Mouse (Mus musculus) heart, adult 2 months (tissue): ENCODE results near the gene Yif1b. TPM values are rescaled to one million over a fixed set of nuclear protein-coding genes. Genes with fewer than 3 reads are reported as not detected.

Experiments
- DNase-seq, 2 experiments: peaks; one replicate each; pipeline ENCODE4 v3.0.0; 2021
- H3K27ac ChIP-seq: fragments of 200-600 bp; 2 replicates; pipeline ENCODE4 v1.8.1; 2022
- H3K27me3 ChIP-seq: fragments of 200-500 bp; 2 replicates; pipeline ENCODE4 v1.6.1; 2012; ENCODE audit warnings: mild to moderate bottlenecking, low read length, inconsistent platforms, mixed read lengths; ENCODE audit not compliant: control insufficient read depth, insufficient read depth
- H3K36me3 ChIP-seq: fragments of 200-500 bp; 2 replicates; pipeline ENCODE4 v1.6.1; 2012; ENCODE audit warnings: low read length, inconsistent platforms; ENCODE audit not compliant: control insufficient read depth, insufficient read depth
- H3K4me1 ChIP-seq: fragments of 200-500 bp; 2 replicates; pipeline ENCODE4 v1.6.1; 2011; ENCODE audit warnings: low read length; ENCODE audit not compliant: control insufficient read depth, insufficient read depth
- H3K4me3 ChIP-seq: fragments of 200-600 bp; 2 replicates; pipeline ENCODE4 v1.8.1; 2022
- H3K79me2 ChIP-seq: fragments of 200-500 bp; replicated peaks from 2 replicates; pipeline ENCODE4 v1.6.1; 2012; ENCODE audit warnings: mild to moderate bottlenecking, inconsistent platforms, low read length, moderate library complexity, mixed read lengths; ENCODE audit not compliant: control insufficient read depth, insufficient read depth
- H3K9ac ChIP-seq: fragments of 200-500 bp; 2 replicates; pipeline ENCODE4 v1.6.1; 2012; ENCODE audit warnings: low read depth, mild to moderate bottlenecking, control low read depth, inconsistent platforms, low read length, mixed read lengths
- CTCF ChIP-seq: fragments of 200-600 bp; IDR thresholded peaks from 2 replicates; pipeline ENCODE4 v1.8.1; 2022; ENCODE audit warnings: antibody characterized with exemption, mild to moderate bottlenecking, moderate library complexity
- EP300 ChIP-seq: fragments of 200-500 bp; IDR thresholded peaks from 2 replicates; pipeline ENCODE4 v1.6.1; 2011; ENCODE audit warnings: low read depth, low read length, control low read depth; ENCODE audit not compliant: insufficient read depth
- POLR2A ChIP-seq: fragments of 200-500 bp; IDR thresholded peaks from 2 replicates; pipeline ENCODE4 v1.6.1; 2011; ENCODE audit warnings: mild to moderate bottlenecking, low read depth, low read length, control low read depth; ENCODE audit not compliant: insufficient read depth
- WGBS: fragments of 180-500 bp; shearing (Covaris S2); methylation state at CpG from one replicate; pipeline ENCODE4 v1.1.7; 2018; 5-methylcytosine and 5-hydroxymethylcytosine counted together
- intact Hi-C: fragments of 180-260 bp; cut with DNase I; formaldehyde crosslinking; loops from one replicate; pipeline ENCODE4 v1.15.1; 2025
- polyA plus RNA-seq: library from polyadenylated mRNA; depleted of rRNA; stranded (reverse); fragments of >200 nt; gene quantifications from 2 replicates; pipeline ENCODE4 v1.2.3, GENCODE M21; 2012
- total RNA-seq, 2 experiments: library from RNA; stranded (reverse); gene quantifications; 2 replicates each; pipeline ENCODE4 v1.2.3; 2021

Gene Yif1b
- total and polyA plus RNA-seq, 3 experiments = 63.6 to 138 (median 74.6) TPM

DNA sequence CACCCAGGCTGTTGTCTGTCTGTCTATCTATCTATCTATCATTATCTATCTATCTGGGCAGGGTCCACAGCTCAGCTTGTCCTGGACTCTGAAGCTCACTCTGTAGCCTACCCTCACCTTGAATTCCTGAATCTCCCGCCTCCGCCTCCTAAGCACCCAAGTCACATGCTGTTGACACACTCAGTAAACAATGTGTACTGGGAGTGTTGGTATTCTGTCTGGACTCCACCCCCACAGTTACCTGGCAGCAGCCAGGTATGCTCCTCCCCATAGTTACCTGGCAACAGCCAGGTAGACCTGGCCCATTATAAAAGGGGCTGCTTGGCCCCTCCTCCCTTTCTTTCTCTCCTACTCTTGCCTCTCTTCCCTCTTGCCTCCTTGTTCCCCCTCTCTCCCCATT, 50.0 kb downstream of the Yif1b start:
- Histone ChIP-seq H3K36me3 (no peaks in the 10 kb centered on the region), H3K79me2 (no peaks in the 10 kb centered on the region), H3K4me3 (no peak overlapping the region), H3K9ac (no peak overlapping the region), H3K4me1 (peaks cover 2% of the 10 kb centered on the region; the same call in 1 of the 2 replicates), H3K27me3 (no peaks in the 10 kb centered on the region), H3K27ac (no peak overlapping the region)
- 96% methylated on average over 2 of the region's 2 CpGs for WGBS
- TF ChIP-seq CTCF = no peak
- TF ChIP-seq POLR2A = no peak
- no peak for TF ChIP-seq EP300
- no peak for DNase-seq
- intact Hi-C loops = no loop called here

DNA sequence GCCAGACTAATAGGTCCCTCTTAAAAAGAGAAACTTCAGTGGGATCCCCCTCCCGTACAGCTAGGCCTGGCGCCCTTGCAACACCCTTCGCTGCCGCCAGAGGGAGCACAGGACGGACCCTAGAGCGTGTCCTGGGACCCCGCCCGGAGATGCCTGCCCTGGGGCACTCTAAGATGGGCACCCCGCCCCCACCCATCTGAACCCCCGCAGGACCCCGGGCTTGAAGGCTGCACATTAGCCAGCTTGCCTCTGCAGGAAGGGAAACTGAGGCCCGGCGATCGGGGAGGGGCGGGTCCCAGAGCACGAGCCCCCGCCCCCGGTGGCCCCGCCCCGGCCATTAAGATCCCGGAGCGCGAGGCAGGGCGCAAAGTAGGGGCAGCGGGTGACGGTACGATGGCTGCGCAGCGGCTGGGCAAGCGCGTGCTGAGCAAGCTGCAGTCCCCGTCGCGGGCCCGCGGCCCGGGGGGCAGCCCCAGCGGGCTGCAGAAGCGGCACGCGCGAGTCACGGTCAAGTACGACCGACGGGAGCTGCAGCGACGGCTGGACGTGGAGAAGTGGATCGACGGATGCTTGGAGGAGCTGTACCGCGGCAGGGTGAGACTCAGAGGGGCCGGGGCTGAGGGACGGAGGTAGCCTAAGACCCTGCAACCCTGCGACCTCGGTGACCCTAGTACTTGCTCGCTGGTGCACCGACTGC, 51.0 kb downstream of the Yif1b start, which contains the start of gene Ppp1r14a:
Ppp1r14a (plus strand) TSS at position 367 of the 697 bp plus-strand sequence.
- intact Hi-C loops = no loop called here

DNA sequence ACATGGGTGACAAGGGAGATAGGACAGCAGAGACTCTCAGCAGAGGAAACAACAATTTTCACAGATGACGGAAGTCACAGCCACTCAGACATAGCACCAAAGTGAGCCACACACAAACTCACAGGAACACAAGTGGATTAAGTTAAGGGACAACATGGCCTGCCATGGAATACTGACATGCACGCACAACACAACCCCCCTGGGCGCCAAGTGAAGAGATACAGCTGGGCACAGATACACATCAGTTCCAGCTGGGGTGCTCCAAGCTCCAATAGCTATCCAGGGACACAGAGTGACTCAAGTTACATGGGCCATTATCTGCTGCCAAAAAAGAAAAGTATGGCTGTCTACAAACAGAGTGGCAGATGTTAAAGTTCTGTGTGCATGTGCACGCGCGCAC, 51.7 kb downstream of the Yif1b start:
- H3K9ac ChIP-seq = peak overlapping the region; percentile 47
- H3K36me3 ChIP-seq = no peaks in the 10 kb centered on the region
- 76% methylated on average over 6 of the region's 6 CpGs for WGBS
- no peaks in the 10 kb centered on the region for H3K27me3 ChIP-seq
- H3K4me3 ChIP-seq = peak overlapping the region; percentile 59
- DNase-seq = peak in 1 of 2 experiments; percentile 28
- H3K27ac ChIP-seq = peak overlapping the region; percentile 71
- H3K79me2 ChIP-seq = no peaks in the 10 kb centered on the region
- peaks cover 3% of the 10 kb centered on the region; the same call in 1 of the 2 replicates for H3K4me1 ChIP-seq
- intact Hi-C loops = no loop called here
- TF ChIP-seq EP300 (0 out of 2 replicates have a peak, but pooled peaks have one; percentile 36), POLR2A (no peak)

More for the DNA sequence above, 51.0 kb downstream of the Yif1b start, which contains the start of gene Ppp1r14a:
- Histone ChIP-seq H3K4me3 (peak within 1 kb of the TSS; percentile 59), H3K9ac (peak within 1 kb of the TSS; percentile 47), H3K27me3 (no peaks in the 10 kb centered on the region), H3K79me2 (no peaks in the 10 kb centered on the region), H3K36me3 (no peaks in the 10 kb centered on the region), H3K27ac (peak within 1 kb of the TSS; percentile 71), H3K4me1 (peaks cover 3% of the 10 kb centered on the region; the same call in 1 of the 2 replicates)
- TF ChIP-seq CTCF = no peak; the same call in none of the 2 replicates
- TF ChIP-seq EP300 = no peak
- peak; percentile 73 for TF ChIP-seq POLR2A
- peak; percentile 80 to 89 for DNase-seq
- 2% methylated on average over 59 of the region's 59 CpGs for WGBS

DNA sequence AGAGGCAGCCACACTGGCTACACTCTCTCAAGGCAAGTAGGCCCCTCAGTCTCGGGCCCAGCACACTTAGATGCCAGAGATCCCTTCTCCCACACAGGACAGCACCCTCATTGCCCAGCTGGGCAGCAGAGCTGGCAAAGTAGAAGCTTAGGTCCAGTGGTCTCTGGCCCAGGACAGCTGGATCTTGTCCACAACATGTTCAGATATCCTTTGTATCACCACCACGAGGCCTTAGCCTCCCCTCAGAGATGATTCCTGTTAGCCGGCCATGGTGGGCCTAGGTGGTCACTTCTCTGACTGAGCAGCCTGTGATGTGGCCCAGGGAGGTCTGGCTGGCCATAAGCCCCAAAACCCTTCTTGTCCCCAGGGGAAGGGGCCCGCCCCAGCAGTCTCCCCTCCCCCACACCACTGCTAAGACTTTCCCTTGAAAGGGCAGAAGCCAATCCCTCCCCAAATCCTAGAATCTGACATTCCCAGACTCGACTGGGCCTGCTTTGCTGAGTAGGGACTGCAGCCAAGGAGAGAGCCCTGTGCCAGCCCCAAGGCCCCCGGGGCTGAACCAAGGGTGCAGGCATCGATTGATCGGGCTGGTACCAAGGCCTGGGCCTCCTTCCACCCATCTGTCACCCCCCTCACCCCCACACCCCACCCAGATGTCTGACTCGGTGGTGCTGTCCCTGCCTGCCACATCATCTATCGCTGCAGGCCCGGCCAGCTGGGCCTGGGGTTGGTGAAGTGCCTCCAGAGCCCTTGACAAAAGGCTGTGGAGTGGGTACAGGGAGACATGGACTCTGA, 52.8 kb downstream of the Yif1b start:
- WGBS = 74% methylated on average over 11 of the region's 11 CpGs
- Histone ChIP-seq H3K27me3 (no peaks in the 10 kb centered on the region), H3K36me3 (no peaks in the 10 kb centered on the region), H3K4me3 (0 out of 2 replicates have a peak overlapping the region, but pooled peaks have one; percentile 8), H3K9ac (peak overlapping the region; percentile 20), H3K27ac (peak overlapping the region; percentile 67), H3K4me1 (peaks cover 3% of the 10 kb centered on the region; the same call in 1 of the 2 replicates), H3K79me2 (no peaks in the 10 kb centered on the region)
- intact Hi-C loops = no loop called here
- no peak for TF ChIP-seq CTCF
- no peak for TF ChIP-seq POLR2A
- TF ChIP-seq EP300 = no peak
- DNase-seq = no peak

DNA sequence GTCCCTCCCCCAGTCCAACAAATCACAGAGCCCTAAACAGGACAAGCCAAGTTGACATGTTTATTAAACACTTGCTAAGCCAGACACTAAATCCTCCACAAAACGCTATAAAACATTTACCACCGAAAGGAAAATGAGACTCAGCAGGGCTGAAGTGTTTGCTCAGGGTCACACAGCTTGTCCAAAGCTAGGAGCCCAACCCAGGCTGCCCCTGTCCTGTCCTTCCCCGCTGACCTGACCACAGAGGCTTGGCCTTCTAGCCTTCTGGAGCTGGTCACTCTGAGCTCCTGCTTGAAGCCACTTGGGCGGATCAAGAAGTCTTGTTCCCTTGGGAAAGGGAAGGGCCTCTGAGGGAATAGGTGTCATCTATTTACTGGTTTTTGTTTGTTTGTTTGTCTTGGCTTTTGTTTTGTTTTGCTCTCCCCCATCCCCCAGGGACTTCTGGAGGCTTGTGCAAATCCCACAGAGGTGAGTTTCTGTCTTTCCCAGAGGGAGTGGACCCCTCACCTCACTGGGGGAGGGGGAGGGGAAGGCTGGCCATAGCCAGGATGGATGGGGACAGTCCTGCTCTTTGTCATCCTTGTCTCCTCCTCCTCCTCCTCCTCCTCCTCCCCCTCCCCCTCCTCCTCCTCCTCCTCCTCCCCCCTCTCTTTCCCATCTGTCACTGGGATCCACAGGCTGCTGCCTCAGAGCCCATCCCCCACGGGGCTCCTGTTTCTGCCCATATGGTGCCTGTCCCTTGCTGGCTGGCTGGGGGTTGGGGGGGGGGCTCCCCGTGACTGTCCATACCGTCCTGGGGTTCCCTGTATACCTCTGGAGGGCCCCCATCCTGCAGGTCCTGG, 53.7 kb downstream of the Yif1b start:
- no peaks in the 10 kb centered on the region for H3K36me3 ChIP-seq
- H3K27me3 ChIP-seq = no peaks in the 10 kb centered on the region
- peak overlapping the region; percentile 79 for H3K27ac ChIP-seq
- H3K4me1 ChIP-seq = peaks cover 3% of the 10 kb centered on the region; the same call in 1 of the 2 replicates
- TF ChIP-seq CTCF = no peak
- TF ChIP-seq EP300 = no peak
- no peak for TF ChIP-seq POLR2A
- intact Hi-C loops = no loop called here
- 32% methylated on average over 7 of the region's 7 CpGs for WGBS
- peak in 1 of 2 experiments; percentile 42 for DNase-seq
- H3K79me2 ChIP-seq = no peaks in the 10 kb centered on the region
- H3K4me3 ChIP-seq = no peak overlapping the region
- peak overlapping the region; percentile 20 for H3K9ac ChIP-seq
